Mouse (Mus musculus): ENCODE data around the gene Ttll8. TPM values are rescaled to one million over a fixed set of nuclear protein-coding genes. Genes with fewer than 3 reads are reported as not detected.
A peak's percentile ranks its signal among the peaks of the same experiment; 100 is the strongest.

Ttll8 gene
- polyA plus RNA-seq, 1 experiment from 2014 or later = not detected

DNA sequence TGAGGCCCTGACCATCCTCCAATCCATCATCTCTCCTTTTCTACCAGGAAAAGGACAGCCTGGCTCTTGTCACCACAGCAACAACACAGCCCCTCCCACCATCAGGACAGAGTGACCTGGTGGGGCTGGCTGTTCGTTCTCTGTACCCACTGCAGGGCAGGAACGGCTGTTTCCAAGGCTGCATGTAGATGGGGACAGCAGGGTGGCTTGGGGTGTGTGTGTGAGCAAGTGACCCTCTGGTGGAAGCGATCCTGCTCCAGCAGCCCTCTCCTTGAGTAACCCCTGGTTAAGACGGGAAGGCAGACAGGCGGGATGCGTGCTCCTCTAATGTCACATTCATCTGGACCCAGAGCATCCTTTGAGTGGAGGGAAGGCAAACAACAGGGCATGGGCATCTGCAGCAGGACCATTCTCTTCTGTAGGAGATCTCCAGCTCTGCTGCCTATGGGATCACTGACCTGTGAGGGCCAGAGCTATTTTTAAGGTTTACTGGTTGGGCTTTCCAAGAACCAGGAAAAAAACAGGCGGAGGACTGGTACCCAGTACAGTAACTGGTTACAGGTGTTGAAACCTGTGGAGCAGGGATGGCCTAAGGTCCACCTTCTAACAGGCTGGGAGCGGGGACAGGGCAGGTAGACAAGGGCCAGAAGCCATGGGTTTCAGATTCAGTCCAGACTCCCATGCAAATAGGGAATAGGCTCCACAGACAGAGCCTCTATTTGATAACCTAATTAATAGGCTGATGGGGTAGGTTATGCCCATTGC, 94.8 kb downstream of the Ttll8 start:
- no peaks in the 10 kb centered on the region for H3K9me3 ChIP-seq (replicated peaks; ENCODE audit: control insufficient read depth, low read length)
- ATAC-seq (ENCODE audit: low read depth) = no peak
- H3K4me2 ChIP-seq (ENCODE audit: low read depth, low read length) = no peak overlapping the region
- H3K36me3 ChIP-seq (ENCODE audit: control insufficient read depth, insufficient read depth) = no peaks in the 10 kb centered on the region
- H3K27me3 ChIP-seq (ENCODE audit: control insufficient read depth, insufficient read depth, low read depth, low read length) = no peaks in the 10 kb centered on the region
- H3K4me3 ChIP-seq (ENCODE audit: low read depth, low read length) = no peak overlapping the region
- H3K9ac ChIP-seq (ENCODE audit: low read depth, low read length) = no peak overlapping the region
- H3K4me1 ChIP-seq (ENCODE audit: control insufficient read depth, low read depth, low read length) = peaks cover 26% of the 10 kb centered on the region
- WGBS (ENCODE audit: insufficient replicate concordance) = 71% methylated on average over 8 of the region's 8 CpGs
- no peak overlapping the region for H3K27ac ChIP-seq (ENCODE audit: low read length)

DNA sequence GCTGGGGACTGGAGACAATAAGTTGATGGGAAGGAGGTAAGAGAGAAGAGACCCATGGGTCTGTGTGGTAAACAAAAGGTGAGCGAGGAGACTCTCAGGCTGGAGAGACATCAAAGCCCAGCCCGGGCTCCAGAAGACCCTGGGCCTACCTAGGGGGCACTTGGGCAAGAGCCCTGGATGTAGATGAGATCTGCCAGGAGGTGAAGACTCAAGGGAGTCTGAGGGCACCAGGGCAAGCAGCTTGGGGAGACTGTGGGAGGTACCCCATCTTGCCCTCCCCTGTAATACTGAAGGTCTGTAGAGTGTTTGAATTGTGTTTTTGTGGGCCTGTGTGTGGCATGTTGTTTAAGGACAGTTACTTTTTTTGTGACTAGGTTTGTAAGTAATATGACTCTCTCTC, 95.5 kb downstream of the Ttll8 start:
- no peak overlapping the region for H3K9ac ChIP-seq (ENCODE audit: low read depth, low read length)
- H3K27ac ChIP-seq (ENCODE audit: low read length) = no peak overlapping the region
- H3K4me3 ChIP-seq (ENCODE audit: low read depth, low read length) = no peak overlapping the region
- no peak for ATAC-seq (ENCODE audit: low read depth)
- WGBS (ENCODE audit: insufficient replicate concordance) = 44% methylated on average over 2 of the region's 2 CpGs
- H3K27me3 ChIP-seq (ENCODE audit: control insufficient read depth, insufficient read depth, low read depth, low read length) = no peaks in the 10 kb centered on the region
- H3K4me1 ChIP-seq (ENCODE audit: control insufficient read depth, low read depth, low read length) = peaks cover 24% of the 10 kb centered on the region
- no peaks in the 10 kb centered on the region for H3K9me3 ChIP-seq (replicated peaks; ENCODE audit: control insufficient read depth, low read length)
- H3K4me2 ChIP-seq (ENCODE audit: low read depth, low read length) = no peak overlapping the region
- H3K36me3 ChIP-seq (ENCODE audit: control insufficient read depth, insufficient read depth) = no peaks in the 10 kb centered on the region

DNA sequence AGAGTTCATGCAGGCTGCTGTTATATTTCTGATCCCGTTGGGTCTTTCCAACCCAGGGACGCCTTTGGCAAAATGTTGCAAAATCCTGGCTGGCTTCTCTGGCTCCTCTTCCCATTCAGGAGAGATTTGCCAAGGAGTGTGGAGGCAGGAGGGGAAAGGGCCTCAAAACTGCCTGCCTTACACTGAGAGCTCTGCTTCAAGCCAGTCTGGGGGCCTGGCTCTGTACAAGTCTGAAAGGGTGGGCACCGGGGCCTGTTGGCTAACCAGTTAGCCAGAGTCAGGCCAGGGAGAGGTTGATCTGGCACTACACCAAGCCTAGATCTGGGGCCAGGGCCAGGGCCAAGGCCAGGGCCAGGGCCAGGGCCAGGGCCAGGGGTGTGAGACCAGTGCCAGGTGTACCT, 96.1 kb downstream of the Ttll8 start:
- no peak overlapping the region for H3K4me3 ChIP-seq (ENCODE audit: low read depth, low read length)
- ATAC-seq (ENCODE audit: low read depth) = no peak
- WGBS (ENCODE audit: insufficient replicate concordance) = 66% methylated on average over 3 of the region's 3 CpGs
- no peak overlapping the region for H3K27ac ChIP-seq (ENCODE audit: low read length)
- peaks cover 18% of the 10 kb centered on the region for H3K4me1 ChIP-seq (ENCODE audit: control insufficient read depth, low read depth, low read length)
- no peak overlapping the region for H3K4me2 ChIP-seq (ENCODE audit: low read depth, low read length)
- no peaks in the 10 kb centered on the region for H3K27me3 ChIP-seq (ENCODE audit: control insufficient read depth, insufficient read depth, low read depth, low read length)
- no peak overlapping the region for H3K9ac ChIP-seq (ENCODE audit: low read depth, low read length)
- no peaks in the 10 kb centered on the region for H3K9me3 ChIP-seq (replicated peaks; ENCODE audit: control insufficient read depth, low read length)
- H3K36me3 ChIP-seq (ENCODE audit: control insufficient read depth, insufficient read depth) = no peaks in the 10 kb centered on the region

DNA sequence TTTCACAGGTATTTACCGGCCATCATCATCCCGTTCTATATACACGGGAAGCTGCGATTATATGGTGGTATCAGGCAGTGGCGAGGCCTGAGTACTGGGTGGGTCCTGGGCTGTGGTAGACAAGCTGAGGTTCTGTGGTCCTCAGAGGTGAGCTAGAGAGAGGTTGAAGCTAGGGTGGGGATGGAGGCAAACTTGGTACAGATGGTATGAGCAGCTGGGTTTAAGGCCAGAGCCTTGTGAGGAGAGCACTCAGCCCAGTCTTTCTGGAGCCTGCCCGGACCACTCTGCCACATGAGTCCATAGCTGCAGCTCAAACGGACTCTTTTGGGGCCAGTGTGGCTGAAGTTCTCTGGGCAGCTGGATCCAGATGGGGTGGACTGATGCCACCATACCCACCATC, 96.9 kb downstream of the Ttll8 start:
- H3K4me1 ChIP-seq (ENCODE audit: control insufficient read depth, low read depth, low read length) = peaks cover 10% of the 10 kb centered on the region
- 72% methylated on average over 7 of the region's 7 CpGs for WGBS (ENCODE audit: insufficient replicate concordance)
- no peak overlapping the region for H3K4me3 ChIP-seq (ENCODE audit: low read depth, low read length)
- no peak overlapping the region for H3K9ac ChIP-seq (ENCODE audit: low read depth, low read length)
- H3K9me3 ChIP-seq (replicated peaks; ENCODE audit: control insufficient read depth, low read length) = no peaks in the 10 kb centered on the region
- no peaks in the 10 kb centered on the region for H3K36me3 ChIP-seq (ENCODE audit: control insufficient read depth, insufficient read depth)
- no peak overlapping the region for H3K27ac ChIP-seq (ENCODE audit: low read length)
- H3K27me3 ChIP-seq (ENCODE audit: control insufficient read depth, insufficient read depth, low read depth, low read length) = no peaks in the 10 kb centered on the region
- ATAC-seq (ENCODE audit: low read depth) = no peak
- H3K4me2 ChIP-seq (ENCODE audit: low read depth, low read length) = no peak overlapping the region

DNA sequence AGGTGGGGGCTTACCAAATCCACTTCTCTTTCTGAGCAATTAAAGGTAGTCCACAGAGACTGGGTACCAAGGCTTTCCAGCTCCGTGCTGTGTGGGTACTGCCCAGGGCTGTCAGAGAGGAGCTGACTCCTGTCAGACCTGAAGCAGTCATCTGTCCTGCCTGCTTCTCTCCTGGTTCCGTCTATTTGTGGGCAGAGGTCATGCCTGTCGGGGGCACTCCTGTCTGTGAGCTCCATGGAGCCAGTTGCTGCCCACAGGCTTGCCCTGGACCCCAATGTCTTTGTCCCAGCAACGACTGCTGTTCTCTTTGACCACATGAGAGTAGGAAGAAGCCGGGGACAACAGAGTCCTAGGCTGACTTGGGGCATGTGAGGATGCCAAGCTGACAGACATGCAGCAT, 97.6 kb downstream of the Ttll8 start:
- WGBS (ENCODE audit: insufficient replicate concordance) = 63% methylated on average over 5 of the region's 5 CpGs
- Histone ChIP-seq H3K9me3 (replicated peaks; ENCODE audit: control insufficient read depth, low read length) (no peaks in the 10 kb centered on the region), H3K9ac (ENCODE audit: low read depth, low read length) (no peak overlapping the region), H3K4me3 (ENCODE audit: low read depth, low read length) (no peak overlapping the region), H3K4me1 (ENCODE audit: control insufficient read depth, low read depth, low read length) (peaks cover 9% of the 10 kb centered on the region), H3K4me2 (ENCODE audit: low read depth, low read length) (no peak overlapping the region), H3K27me3 (ENCODE audit: control insufficient read depth, insufficient read depth, low read depth, low read length) (no peaks in the 10 kb centered on the region), H3K36me3 (ENCODE audit: control insufficient read depth, insufficient read depth) (no peaks in the 10 kb centered on the region), H3K27ac (ENCODE audit: low read length) (no peak overlapping the region)
- no peak for ATAC-seq (ENCODE audit: low read depth)

DNA sequence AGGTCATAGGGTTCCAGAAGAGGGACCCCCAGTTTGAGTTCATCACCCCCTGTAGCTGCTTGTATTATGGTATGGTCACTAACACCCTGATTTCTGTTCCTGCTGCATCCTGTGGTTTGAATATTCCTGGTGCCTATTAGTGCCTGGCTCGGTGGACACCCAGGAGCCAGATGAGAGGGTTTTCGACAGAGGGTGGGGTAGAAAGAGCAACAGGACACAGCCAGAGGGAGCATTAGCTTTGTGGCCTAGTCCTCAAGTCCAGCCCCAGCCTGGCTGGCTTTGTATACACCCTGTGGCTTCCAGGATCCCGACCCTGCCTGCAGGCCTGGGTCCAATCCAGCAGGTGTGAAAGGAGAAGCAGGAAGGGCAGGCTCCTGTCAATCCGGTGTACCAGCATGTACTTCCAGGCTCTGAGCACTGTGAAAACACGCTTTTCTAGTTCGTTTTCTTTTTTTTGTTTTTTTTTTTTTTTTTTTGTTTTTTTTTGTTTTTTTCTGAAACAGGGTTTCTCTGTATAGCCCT, 98.3 kb downstream of the Ttll8 start:
- Histone ChIP-seq H3K4me1 (ENCODE audit: control insufficient read depth, low read depth, low read length) (peaks cover 6% of the 10 kb centered on the region), H3K9me3 (replicated peaks; ENCODE audit: control insufficient read depth, low read length) (no peaks in the 10 kb centered on the region), H3K36me3 (ENCODE audit: control insufficient read depth, insufficient read depth) (no peaks in the 10 kb centered on the region), H3K4me3 (ENCODE audit: low read depth, low read length) (no peak overlapping the region), H3K27ac (ENCODE audit: low read length) (no peak overlapping the region), H3K4me2 (ENCODE audit: low read depth, low read length) (no peak overlapping the region), H3K27me3 (ENCODE audit: control insufficient read depth, insufficient read depth, low read depth, low read length) (no peaks in the 10 kb centered on the region), H3K9ac (ENCODE audit: low read depth, low read length) (no peak overlapping the region)
- WGBS (ENCODE audit: insufficient replicate concordance) = 52% methylated on average over 6 of the region's 6 CpGs
- no peak for ATAC-seq (ENCODE audit: low read depth)

DNA sequence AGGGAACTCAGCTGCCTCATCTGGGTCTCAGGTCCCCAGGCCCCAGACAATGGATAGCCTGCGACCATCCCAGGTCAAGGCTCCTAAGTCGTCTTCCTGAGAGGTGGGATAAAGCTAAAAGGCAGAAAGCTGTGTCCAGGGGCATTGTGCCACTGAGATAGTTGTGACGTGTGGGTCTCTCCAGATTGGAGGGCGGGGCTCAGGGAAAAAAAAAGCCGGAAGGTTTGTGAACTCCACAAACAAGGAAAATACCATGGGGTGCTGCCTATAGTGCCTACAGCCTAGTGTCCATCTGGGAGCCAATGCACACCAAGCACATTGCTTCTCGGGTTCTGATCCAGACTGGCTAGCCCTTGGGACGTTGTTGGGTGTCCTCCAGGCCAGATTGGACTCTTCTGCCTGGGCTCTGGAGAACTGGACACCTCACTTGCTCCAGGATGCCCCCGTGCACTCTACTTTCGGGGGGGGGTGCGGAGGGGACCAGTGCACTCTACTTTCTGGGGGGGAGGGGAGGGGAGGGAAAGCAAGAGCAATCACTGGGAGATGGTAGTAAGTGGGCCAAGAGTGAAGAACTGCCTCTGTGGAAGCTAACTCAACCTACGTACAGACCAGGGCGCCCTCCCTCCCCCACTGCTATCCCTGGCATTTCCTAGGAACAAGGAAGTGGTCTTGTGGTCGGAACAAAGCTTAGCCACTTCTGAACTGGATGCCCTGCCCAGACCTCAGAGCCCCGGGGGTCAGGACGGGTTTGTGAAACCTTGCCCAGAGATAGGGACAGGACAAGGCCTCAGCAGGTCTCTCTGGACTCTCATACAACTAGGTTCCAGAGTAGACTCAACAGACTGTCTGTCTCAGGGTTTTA, 99.0 kb downstream of the Ttll8 start:
- H3K36me3 ChIP-seq (ENCODE audit: control insufficient read depth, insufficient read depth) = no peaks in the 10 kb centered on the region
- peak overlapping the region; percentile 29; the same call in 1 of the 2 replicates for H3K27ac ChIP-seq (ENCODE audit: low read length)
- H3K4me1 ChIP-seq (ENCODE audit: control insufficient read depth, low read depth, low read length) = peaks cover 9% of the 10 kb centered on the region
- H3K9ac ChIP-seq (ENCODE audit: low read depth, low read length) = no peak overlapping the region
- WGBS (ENCODE audit: insufficient replicate concordance) = 43% methylated on average over 15 of the region's 15 CpGs
- H3K4me3 ChIP-seq (ENCODE audit: low read depth, low read length) = no peak overlapping the region
- no peak for ATAC-seq (ENCODE audit: low read depth)
- H3K27me3 ChIP-seq (ENCODE audit: control insufficient read depth, insufficient read depth, low read depth, low read length) = no peaks in the 10 kb centered on the region
- H3K4me2 ChIP-seq (ENCODE audit: low read depth, low read length) = no peak overlapping the region
- H3K9me3 ChIP-seq (replicated peaks; ENCODE audit: control insufficient read depth, low read length) = no peaks in the 10 kb centered on the region

DNA sequence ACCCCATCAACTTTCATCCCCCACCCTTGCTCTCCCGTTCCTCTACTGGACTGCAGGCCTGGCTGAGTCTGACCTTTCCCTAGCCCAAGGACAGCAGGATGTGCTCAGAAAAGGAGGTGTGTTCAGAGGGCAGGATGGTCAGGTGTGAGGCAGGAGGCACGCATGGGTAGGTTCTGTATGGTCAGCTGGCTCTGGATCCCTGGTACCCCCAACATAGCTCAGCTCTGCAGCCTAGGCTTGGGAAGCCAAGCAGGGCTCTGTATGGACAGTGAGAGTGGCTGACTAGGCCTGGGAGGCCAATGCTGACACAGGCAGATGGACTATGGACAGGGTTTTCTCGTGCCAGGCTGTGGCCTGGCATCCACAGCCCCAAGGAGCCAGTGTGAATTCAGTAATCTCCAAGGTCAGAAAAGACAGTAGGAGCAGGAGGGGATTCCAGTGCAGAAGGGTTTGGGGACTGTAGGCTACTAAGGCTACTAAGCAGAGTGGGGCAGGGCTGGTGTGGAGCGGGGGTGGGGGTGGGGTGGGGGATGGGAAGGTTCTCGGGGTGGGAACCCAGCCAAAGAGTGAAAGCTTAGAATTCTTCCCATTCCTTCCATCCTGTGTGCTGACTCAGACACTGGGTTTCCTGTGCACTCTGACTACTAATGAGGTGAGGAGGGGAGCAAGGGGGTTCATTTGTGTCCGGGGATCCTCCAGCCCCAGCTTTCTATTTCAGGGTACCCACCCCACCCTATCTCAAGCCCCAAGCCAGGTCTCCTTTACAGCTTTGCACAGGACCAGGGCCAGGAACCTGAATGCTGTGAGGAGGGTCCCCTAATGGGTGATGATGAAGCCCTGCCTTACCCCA, 99.9 kb downstream of the Ttll8 start:
- H3K27ac ChIP-seq (ENCODE audit: low read length) = peak overlapping the region; percentile 29; the same call in 1 of the 2 replicates
- H3K9me3 ChIP-seq (replicated peaks; ENCODE audit: control insufficient read depth, low read length) = no peaks in the 10 kb centered on the region
- H3K4me3 ChIP-seq (ENCODE audit: low read depth, low read length) = no peak overlapping the region
- no peaks in the 10 kb centered on the region for H3K36me3 ChIP-seq (ENCODE audit: control insufficient read depth, insufficient read depth)
- no peak overlapping the region for H3K4me2 ChIP-seq (ENCODE audit: low read depth, low read length)
- WGBS (ENCODE audit: insufficient replicate concordance) = 46% methylated on average over 6 of the region's 6 CpGs
- no peak for ATAC-seq (ENCODE audit: low read depth)
- no peaks in the 10 kb centered on the region for H3K27me3 ChIP-seq (ENCODE audit: control insufficient read depth, insufficient read depth, low read depth, low read length)
- no peak overlapping the region for H3K9ac ChIP-seq (ENCODE audit: low read depth, low read length)
- peaks cover 13% of the 10 kb centered on the region for H3K4me1 ChIP-seq (ENCODE audit: control insufficient read depth, low read depth, low read length)
